Mouse (Mus musculus) kidney, adult 8-10 months (tissue): ENCODE data around the gene Nos1ap.
A peak's percentile ranks its signal among the peaks of the same experiment; 100 is the strongest.

ENCODE experiments used
- DNase-seq, 2 experiments: peaks; one replicate each; pipeline ENCODE4 v3.0.0; 2022

Gene Nos1ap

DNA sequence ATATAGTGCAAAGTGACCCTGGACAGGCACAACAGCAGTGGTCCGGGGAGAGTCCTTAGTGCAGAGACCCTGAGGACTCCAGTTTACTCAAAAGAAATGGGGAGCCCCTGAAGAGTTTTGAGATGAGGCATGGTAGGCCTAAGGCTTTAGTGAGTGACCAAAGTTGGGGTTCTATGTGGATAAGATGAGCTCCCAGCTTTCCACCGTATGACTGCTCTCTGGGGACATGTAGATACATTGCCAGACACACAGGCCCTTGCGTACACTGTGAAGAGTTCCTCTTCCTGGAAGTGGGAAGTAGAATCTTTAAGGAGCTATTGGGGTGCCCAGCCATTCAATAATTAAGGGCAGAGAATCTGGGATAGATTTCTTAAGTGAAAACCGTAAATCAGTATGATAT, 90.2 kb downstream of the Nos1ap start:
- no peak for DNase-seq

DNA sequence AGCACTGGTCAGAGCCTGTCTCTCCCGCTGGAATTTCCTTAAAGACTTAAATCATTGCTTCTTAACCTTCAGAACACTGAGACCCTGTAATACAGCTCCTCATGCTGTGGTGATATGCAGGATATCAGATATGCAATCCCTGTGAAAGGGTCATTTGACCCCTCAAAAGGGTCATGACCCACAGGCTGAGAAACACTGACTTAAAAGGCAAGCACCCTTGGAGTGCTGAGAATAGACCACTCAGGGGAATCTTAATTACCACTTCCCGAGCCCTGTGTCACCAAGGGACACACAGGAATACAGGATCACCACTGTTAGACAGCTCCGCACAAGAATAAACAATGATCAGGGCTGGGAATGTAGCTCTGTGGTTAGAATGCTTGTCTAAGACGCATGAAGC, 91.0 kb downstream of the Nos1ap start:
- DNase-seq = no peak

DNA sequence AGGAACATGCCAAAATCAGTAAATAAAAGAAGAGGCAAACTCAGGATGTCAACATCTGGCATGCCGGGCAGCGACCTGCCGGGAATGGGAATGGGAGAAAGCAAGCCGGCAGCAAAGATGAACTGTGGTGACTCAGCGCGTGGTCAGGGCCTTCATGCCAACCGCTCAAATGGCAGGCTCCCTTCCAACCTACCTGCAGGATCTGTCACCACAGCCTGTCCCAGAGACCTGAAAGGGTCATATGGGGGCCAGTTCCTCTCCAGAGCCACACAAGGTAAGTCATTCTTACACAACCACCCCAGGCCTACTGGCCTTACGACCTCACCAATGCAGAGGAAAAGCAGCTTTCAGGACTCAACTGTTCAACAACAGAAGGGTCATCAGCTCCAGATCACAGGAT, 93.4 kb downstream of the Nos1ap start:
- DNase-seq = no peak

- no peak for DNase-seq
Measured at GRCm38 (mm10) chr1:170495538-170496183, 94.0 kb downstream of the Nos1ap start.

- DNase-seq = no peak
Measured at GRCm38 (mm10) chr1:170492527-170492926, 97.1 kb downstream of the Nos1ap start.

DNA sequence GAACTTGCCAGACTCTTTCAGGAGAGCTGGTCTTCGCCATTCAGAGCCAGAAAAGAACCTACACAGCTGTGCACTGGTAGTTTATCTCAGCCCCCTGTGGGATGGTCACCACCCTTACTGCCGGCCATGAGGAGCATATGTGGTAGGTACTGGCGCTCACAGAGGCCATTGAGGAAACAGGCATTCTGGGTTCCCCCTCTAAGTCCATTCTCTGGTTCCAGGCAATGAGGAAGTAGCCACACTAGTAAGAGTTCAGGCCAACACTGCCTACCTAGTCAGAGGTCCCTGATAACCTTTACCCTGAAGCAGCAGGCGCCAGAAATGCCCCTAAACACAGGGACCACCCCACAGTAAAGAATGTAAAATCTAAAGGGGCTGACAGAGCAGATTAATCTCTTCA, 97.6 kb downstream of the Nos1ap start:
- DNase-seq = no peak

- no peak for DNase-seq
Measured at GRCm38 (mm10) chr1:170489936-170490335, 99.7 kb downstream of the Nos1ap start.

DNA sequence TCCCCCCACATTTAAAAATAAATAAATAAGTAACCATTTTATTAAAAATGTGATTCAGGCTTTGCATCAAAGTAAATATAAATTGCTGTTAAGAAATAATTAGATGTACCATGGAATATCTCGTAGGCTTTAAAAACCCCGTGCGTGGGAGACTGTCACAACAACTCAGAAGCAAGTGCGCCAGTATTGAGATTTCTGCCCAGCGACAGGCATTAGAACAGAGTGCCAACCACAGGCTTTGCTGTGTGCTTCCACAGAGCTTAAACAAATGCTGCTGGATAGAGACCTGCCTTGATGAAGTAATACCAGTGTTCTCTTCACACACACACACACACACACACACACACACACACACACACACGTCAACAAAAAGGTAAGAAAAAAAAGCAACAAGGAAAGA, 100.2 kb downstream of the Nos1ap start:
- DNase-seq = no peak

- no peak for DNase-seq
Measured at GRCm38 (mm10) chr1:170485119-170485518, 104.5 kb downstream of the Nos1ap start.

GRCm38 (mm10) chr1:170482236-170482905, 107.3 kb downstream of the Nos1ap start:
- DNase-seq = peak; percentile 32 to 40

- peak in 1 of 2 experiments; percentile 32 for DNase-seq
Measured at GRCm38 (mm10) chr1:170481093-170481492, 108.6 kb downstream of the Nos1ap start.

- no peak for DNase-seq
Measured at GRCm38 (mm10) chr1:170479458-170479798, 110.2 kb downstream of the Nos1ap start.

DNA sequence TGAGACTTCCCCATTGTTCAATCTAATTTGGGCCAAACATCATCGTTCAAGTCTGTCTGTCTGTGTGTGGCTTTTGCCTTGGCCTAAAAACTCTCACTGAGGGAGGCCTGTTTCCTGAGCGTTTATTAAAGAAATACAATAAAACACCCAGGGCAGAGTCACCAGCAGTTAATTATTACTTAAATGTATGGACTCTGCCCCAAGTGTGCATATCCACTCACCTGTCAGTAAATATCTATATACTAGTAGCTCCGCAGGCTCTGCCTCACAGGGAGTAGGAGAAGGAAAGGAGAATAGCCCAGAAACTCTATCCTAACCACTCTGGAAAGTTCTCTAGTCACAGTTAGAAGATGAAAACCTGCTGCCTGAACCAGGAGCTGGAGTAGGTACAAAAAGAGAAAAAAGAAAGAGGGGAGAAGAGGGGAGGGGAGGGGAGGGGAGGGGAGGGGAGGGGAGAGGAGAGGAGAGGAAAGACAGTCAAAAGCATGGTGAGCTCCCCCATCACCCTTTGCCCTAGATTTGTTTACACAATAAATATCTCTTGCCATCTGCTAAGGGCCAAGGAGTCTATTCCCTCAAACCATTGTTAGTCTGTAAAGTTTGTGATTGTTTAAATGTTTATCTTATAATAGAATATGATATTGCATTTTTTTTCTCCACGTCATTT, 110.7 kb downstream of the Nos1ap start:
- DNase-seq = no peak

- peak; percentile 34 to 37 for DNase-seq
Measured at GRCm38 (mm10) chr1:170477636-170478600, 111.7 kb downstream of the Nos1ap start.

DNA sequence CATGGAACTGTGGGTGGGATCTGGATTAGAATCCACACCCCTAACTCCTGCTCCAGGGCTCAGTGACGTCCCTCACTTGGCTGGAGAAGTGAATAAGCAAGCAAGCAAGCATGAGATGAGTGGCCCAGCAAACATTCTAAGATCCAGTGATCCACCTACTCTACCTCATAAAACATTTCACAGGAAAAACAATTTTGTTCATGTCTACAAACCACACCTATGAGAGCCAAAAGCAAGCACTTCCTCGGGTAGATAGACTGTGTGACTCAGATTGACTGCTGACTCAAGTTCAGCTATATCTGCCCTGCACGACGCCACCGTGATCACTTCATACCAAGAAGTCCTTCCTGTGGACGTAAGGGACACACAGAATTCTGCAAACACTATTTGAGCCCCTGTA, 116.2 kb downstream of the Nos1ap start:
- DNase-seq = no peak

DNA sequence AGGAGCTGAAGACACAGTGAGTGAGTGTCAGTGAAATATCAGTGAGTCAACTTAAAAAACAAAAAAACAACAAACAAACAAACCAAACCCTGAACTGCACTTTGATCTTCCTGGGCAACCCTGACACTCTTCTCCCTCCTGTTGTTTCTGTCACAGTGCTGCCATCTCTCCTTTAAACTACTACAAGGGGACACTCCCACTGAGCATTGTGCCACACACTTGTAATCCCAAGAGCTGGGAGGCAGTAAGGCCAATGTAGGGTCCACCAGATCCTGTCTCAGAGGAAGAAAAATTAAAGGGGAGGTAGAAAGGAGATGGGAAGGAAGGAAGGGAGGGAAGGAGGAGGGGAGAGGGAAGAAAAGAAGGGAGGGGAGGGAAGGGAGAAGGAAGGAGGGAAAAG, 116.8 kb downstream of the Nos1ap start:
- no peak for DNase-seq

DNA sequence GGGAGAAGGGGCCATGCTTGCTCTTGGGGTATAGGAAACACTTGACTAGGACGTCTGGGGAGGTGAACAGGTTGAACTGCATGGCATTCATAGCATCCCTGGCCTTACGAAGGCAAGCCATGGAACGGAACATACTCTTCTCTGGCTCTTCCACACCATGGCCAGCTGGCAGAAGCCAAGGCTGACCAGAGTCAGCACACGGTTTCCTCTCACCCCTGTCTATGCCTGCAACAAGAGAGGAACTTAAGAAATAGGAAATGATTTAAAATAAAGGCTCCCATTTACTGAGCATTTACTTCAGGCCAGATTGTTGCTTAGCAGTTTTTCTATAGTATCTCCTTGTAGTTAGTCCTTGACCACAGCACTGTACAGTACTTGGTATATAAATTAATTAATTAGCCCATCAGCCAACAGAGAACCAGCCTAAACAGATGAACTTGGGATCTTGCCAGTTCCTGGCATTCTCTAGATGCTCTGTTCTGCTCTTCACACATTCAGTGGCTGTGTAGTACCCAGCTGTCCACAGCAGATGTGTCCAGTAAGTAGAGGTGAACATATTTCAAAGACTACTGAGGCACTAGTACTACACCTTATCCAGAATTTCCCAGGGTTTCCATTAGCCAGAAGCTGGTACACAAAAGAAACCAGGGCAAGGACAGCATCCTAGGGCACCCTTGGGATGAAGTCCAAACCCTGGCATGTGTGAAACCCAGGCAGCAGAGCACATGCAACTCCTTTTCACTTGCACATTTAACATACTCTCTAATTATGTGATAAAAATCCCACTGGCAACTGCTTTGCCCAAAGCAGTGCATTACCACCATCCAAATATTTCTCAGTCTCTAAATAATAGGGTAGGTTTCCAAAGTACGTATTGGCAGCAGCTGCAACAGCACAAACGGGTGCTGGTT, 123.3 kb downstream of the Nos1ap start:
- no peak for DNase-seq

DNA sequence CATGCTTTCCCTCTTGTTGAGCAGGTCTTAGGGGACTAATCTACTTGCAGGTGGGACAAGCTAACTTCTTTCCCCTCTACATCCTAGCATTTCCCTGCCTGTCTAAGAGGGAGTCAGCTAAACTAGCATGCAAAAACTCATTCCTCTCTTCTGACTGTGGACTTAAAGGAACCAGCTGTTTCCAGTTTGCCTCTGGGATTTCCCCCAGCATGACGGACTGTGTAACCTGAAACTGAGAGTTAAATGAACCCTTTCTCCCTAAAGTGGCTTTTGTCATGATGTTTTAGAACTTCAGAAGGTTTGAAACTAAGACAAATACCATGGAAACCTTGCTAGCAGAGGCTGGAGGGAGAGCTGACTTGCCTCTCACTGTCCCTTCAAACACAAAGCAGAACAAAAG, 127.5 kb downstream of the Nos1ap start:
- DNase-seq = no peak

DNA sequence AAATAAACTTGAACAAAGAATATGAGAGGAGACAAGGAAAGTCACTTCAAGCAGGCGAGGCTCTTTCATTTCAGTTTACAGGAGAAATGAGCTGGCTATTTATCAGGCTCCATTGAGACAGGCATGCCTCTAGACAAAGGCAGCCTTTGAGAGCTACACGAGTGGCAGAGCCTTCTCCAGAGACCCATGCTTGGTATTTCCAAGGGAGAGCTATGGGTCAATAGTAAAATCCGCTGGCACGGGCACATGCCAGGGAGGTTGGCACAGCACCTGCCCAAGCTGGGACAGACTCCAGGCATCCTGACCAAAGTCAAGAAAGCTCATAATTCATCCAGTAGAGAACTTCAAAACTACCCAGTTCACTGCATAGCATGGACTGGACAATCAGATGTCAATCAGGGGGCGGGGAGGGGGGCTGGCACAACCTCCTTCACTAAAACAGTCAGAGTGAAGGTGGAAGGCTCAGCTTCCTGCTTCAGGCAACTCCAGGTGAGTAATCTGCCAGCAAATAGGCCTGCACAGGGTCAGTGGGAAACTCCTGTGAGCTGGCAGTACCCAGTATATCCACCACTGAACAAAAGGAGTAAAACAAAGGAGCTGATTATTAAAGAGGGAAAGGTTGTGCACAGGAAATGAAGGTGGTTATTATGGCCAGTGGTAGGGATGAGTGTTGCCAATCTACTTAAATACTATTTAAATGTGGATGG, 129.6 kb downstream of the Nos1ap start:
- peak; percentile 87 to 88 for DNase-seq

DNA sequence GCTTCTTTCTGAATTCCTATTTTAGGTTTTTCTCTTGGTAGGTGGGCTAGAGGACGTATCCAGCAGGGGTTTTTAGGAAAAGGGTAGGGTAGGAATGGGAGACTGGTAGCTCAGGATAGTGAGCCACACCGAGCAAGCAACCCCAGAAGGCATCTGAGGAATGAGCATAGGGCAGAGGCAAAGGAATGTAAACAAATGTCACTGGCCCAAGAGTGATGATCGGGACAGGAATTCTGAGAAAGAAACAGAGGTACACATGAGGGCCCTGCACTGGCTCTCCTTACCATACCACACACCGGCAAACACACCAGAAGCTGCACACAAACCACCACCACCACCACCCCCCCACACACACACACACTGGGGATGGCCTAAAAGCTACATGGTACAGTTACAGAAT, 132.0 kb downstream of the Nos1ap start:
- no peak for DNase-seq
